Mouse (Mus musculus): Measurements from ENCODE around the gene Sult6b2. TPM values are rescaled to one million over a fixed set of nuclear protein-coding genes. Genes with fewer than 3 reads are reported as not detected.

The Sult6b2 gene
- total and polyA plus RNA-seq, 2 experiments, result not detected

DNA sequence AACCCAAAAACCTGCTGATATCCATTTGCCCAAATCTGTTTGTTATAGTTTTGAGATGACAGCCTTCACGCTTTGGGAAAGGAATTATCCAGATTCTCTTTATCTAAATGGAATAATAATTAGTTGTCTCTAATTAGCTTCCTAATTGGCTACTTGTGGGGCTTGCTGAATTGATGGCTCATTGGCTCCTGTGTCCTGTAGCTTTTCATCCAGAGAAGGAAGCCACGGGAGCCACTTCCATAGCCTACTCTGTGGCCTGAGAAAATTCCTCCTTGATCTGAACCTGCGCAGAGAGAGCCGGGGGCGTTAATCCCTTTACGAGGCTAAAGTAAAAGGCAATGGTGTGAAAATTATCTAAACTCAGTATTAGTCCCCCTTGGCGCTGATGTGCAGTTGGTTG lies 23.0 kb downstream of the Sult6b2 start:
- Histone ChIP-seq H3K27ac (replicated peaks; ENCODE audit: insufficient read depth, low read depth, low read length) (no peak overlapping the region), H3K79me2 (ENCODE audit: control insufficient read depth, insufficient read depth, low read length) (no peaks in the 10 kb centered on the region), H3K4me3 (ENCODE audit: insufficient read depth, low read depth, low read length) (no peak overlapping the region), H3K4me1 (ENCODE audit: control insufficient read depth, insufficient read depth, low read length) (no peaks in the 10 kb centered on the region), H3K27me3 (ENCODE audit: control insufficient read depth, insufficient read depth, low read length) (no peaks in the 10 kb centered on the region), H3K9ac (ENCODE audit: low read depth, low read length) (no peak overlapping the region), H3K36me3 (ENCODE audit: control insufficient read depth, insufficient read depth, low read length) (no peaks in the 10 kb centered on the region)
- DNase-seq (ENCODE audit: extremely low read depth, low read depth, low spot score), result no peak
- WGBS, result 91% methylated on average over 7 of the region's 7 CpGs
- TF ChIP-seq POLR2A (IDR thresholded peaks at IDR 0.05; ENCODE audit: extremely low read depth, insufficient read depth, low read length) (no peak), CTCF (IDR thresholded peaks at IDR 0.05; ENCODE audit: low read depth, low read length) (no peak)

DNA sequence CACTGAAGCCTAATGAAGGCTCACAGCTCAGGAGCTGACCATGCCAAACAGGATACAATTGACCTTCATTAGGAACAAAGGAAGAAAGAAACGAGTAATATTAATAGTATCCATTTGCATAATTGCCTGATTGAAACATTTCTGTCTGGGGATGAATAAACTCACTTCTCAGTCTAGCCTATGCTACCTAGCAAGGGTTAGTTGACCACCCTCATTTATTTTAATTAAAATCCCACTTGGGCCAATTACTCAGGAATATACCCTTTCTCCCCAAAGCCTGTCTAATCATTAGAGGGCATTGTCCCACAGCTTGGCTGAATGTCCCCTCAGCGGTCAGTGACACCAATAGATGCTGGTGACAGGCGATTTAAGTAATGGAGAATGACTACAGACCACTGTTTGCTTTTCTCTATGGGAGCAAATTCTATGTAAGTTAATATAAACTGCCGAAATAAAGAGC lies 23.7 kb downstream of the Sult6b2 start:
- H3K27me3 ChIP-seq (ENCODE audit: control insufficient read depth, insufficient read depth, low read length), result no peaks in the 10 kb centered on the region
- H3K4me1 ChIP-seq (ENCODE audit: control insufficient read depth, insufficient read depth, low read length), result no peaks in the 10 kb centered on the region
- 80% methylated on average over 4 of the region's 4 CpGs for WGBS
- H3K27ac ChIP-seq (replicated peaks; ENCODE audit: insufficient read depth, low read depth, low read length), result no peak overlapping the region
- no peak for TF ChIP-seq POLR2A (IDR thresholded peaks at IDR 0.05; ENCODE audit: extremely low read depth, insufficient read depth, low read length)
- TF ChIP-seq CTCF (IDR thresholded peaks at IDR 0.05; ENCODE audit: low read depth, low read length), result no peak
- peaks cover 2% of the 10 kb centered on the region; the same call in 1 of the 2 replicates for H3K36me3 ChIP-seq (ENCODE audit: control insufficient read depth, insufficient read depth, low read length)
- H3K9ac ChIP-seq (ENCODE audit: low read depth, low read length), result no peak overlapping the region
- no peak for DNase-seq (ENCODE audit: extremely low read depth, low read depth, low spot score)
- no peak overlapping the region for H3K4me3 ChIP-seq (ENCODE audit: insufficient read depth, low read depth, low read length)
- no peaks in the 10 kb centered on the region for H3K79me2 ChIP-seq (ENCODE audit: control insufficient read depth, insufficient read depth, low read length)

DNA sequence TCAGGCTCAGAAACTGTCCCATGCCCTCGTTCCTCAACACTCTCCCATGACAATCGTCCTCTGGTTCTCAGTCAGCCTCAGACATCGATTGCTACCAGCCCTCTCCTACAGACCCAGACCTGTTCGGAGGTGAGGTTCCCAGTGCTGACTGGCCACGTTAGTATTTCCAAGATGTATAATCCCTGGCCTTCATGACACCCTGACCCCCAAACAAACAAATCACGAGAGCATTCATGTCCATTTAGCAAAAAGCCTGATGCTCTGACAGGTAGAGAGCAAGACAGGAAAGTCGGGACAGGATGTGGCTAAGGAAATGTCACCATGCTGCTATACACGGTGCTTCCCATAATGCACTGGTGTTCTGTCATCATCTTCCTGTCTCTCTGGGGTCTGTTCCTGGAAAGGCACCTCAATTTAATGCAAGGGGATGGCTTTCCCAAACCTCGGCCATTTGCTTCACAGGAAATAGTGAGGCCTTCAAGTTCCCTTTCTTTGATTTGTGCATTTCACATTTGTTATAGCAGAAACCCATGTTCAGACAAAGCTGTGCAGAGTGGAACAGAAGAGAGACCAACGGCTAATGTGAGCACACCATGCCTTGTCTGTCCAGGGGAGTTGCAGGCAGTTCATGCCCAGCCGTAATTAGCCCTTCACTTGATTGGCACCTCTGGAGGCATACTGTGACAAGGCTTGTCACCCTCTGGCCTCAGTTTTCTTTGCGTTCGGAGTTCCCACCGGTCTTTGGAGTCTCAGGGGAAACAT lies 24.3 kb downstream of the Sult6b2 start:
- H3K27me3 ChIP-seq (ENCODE audit: control insufficient read depth, insufficient read depth, low read length), result no peaks in the 10 kb centered on the region
- TF ChIP-seq POLR2A (IDR thresholded peaks at IDR 0.05; ENCODE audit: extremely low read depth, insufficient read depth, low read length) (no peak), CTCF (IDR thresholded peaks at IDR 0.05; ENCODE audit: low read depth, low read length) (no peak)
- no peak overlapping the region for H3K9ac ChIP-seq (ENCODE audit: low read depth, low read length)
- peaks cover 2% of the 10 kb centered on the region; the same call in 1 of the 2 replicates for H3K36me3 ChIP-seq (ENCODE audit: control insufficient read depth, insufficient read depth, low read length)
- no peak for DNase-seq (ENCODE audit: extremely low read depth, low read depth, low spot score)
- H3K4me3 ChIP-seq (ENCODE audit: insufficient read depth, low read depth, low read length), result no peak overlapping the region
- H3K4me1 ChIP-seq (ENCODE audit: control insufficient read depth, insufficient read depth, low read length), result no peaks in the 10 kb centered on the region
- 74% methylated on average over 14 of the region's 14 CpGs for WGBS
- no peak overlapping the region for H3K27ac ChIP-seq (replicated peaks; ENCODE audit: insufficient read depth, low read depth, low read length)
- H3K79me2 ChIP-seq (ENCODE audit: control insufficient read depth, insufficient read depth, low read length), result no peaks in the 10 kb centered on the region

DNA sequence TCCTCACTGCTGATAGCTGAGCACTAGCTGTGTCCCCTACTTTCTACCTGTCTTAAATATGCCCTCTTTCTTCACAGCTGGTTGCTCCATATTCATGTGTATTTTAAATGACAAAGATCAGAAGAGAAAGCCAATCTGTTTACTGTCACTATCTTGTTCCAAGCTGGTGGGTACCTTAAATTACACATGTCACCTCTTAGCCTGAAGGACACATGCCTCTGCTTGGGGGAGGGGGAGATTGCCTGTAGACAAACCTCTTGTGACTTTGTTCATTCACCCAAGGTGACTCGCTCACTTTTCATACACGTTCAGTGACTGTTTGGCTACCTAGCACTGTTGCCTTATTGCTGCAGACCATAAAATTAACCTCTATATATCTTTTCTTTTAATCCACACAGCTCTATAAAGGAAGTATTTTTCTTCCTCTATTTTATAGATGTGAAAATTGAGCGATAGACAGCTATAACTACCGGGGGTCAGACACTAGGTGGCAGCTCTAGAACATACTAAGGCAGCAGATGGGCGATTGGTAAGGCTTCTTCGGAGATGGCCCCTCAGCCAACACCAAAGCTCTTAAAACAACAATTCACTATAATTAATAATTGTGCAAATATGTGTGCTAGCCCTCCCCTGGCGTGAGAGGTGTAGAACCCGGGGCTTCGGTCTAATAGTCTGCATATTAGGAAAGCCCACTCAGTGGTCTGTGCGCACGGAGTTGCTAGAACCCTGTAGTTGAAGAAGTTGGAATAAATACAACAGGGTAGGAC lies 25.1 kb downstream of the Sult6b2 start:
- H3K4me3 ChIP-seq (ENCODE audit: insufficient read depth, low read depth, low read length), result no peak overlapping the region
- 50% methylated on average over 11 of the region's 11 CpGs for WGBS
- H3K27me3 ChIP-seq (ENCODE audit: control insufficient read depth, insufficient read depth, low read length), result no peaks in the 10 kb centered on the region
- H3K79me2 ChIP-seq (ENCODE audit: control insufficient read depth, insufficient read depth, low read length), result no peaks in the 10 kb centered on the region
- H3K4me1 ChIP-seq (ENCODE audit: control insufficient read depth, insufficient read depth, low read length), result no peaks in the 10 kb centered on the region
- DNase-seq (ENCODE audit: extremely low read depth, low read depth, low spot score), result no peak
- TF ChIP-seq POLR2A (IDR thresholded peaks at IDR 0.05; ENCODE audit: extremely low read depth, insufficient read depth, low read length) (no peak), CTCF (IDR thresholded peaks at IDR 0.05; ENCODE audit: low read depth, low read length) (no peak)
- H3K9ac ChIP-seq (ENCODE audit: low read depth, low read length), result no peak overlapping the region
- H3K27ac ChIP-seq (replicated peaks; ENCODE audit: insufficient read depth, low read depth, low read length), result no peak overlapping the region
- peaks cover 2% of the 10 kb centered on the region; the same call in 1 of the 2 replicates for H3K36me3 ChIP-seq (ENCODE audit: control insufficient read depth, insufficient read depth, low read length)

DNA sequence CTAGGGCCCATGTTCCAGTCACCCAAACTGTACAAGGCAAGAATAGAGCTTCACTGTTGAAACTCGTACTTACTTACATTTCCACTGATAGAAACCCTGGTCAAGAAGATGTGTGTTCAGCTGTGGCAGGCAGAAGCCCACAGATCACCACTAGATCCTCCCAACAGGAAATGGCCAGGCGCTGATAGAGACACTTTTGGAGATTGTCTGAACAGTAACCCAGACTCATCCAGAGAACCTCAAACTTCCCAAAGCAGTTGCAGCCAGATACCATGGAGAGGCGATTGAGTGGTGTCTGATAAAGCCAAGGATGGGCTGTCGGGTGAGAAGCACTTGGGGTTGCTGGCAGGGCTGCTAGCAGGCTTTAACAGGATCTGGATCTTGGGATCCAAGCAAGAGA lies 27.4 kb downstream of the Sult6b2 start:
- Histone ChIP-seq H3K4me3 (ENCODE audit: insufficient read depth, low read depth, low read length) (no peak overlapping the region), H3K27me3 (ENCODE audit: control insufficient read depth, insufficient read depth, low read length) (no peaks in the 10 kb centered on the region), H3K36me3 (ENCODE audit: control insufficient read depth, insufficient read depth, low read length) (peaks cover 18% of the 10 kb centered on the region), H3K79me2 (ENCODE audit: control insufficient read depth, insufficient read depth, low read length) (no peaks in the 10 kb centered on the region), H3K27ac (replicated peaks; ENCODE audit: insufficient read depth, low read depth, low read length) (no peak overlapping the region), H3K4me1 (ENCODE audit: control insufficient read depth, insufficient read depth, low read length) (no peaks in the 10 kb centered on the region), H3K9ac (ENCODE audit: low read depth, low read length) (no peak overlapping the region)
- WGBS, result 66% methylated on average over 4 of the region's 4 CpGs
- no peak for TF ChIP-seq CTCF (IDR thresholded peaks at IDR 0.05; ENCODE audit: low read depth, low read length)
- TF ChIP-seq POLR2A (IDR thresholded peaks at IDR 0.05; ENCODE audit: extremely low read depth, insufficient read depth, low read length), result no peak
- DNase-seq (ENCODE audit: extremely low read depth, low read depth, low spot score), result no peak

Data from liver, adult 2 months (tissue).